Mouse (Mus musculus) brain, embryonic 14.5 days (tissue): ENCODE results near the gene Ptk6.

ENCODE experiments used
- CTCF ChIP-seq: fragments of 200-500 bp; IDR thresholded peaks from 2 replicates; pipeline ENCODE4 v1.5.1; 2012; ENCODE audit warnings: inconsistent platforms, mild to moderate bottlenecking, moderate library complexity, borderline replicate concordance; ENCODE audit not compliant: insufficient read depth, insufficient read length; ENCODE audit errors: extremely low read depth
- POLR2A ChIP-seq: fragments of 200-500 bp; IDR thresholded peaks from 2 replicates; pipeline ENCODE4 v1.6.1; 2012; ENCODE audit warnings: mild to moderate bottlenecking, inconsistent platforms, borderline replicate concordance; ENCODE audit not compliant: poor library complexity, insufficient read depth, insufficient read length, severe bottlenecking; ENCODE audit errors: extremely low read depth

DNA sequence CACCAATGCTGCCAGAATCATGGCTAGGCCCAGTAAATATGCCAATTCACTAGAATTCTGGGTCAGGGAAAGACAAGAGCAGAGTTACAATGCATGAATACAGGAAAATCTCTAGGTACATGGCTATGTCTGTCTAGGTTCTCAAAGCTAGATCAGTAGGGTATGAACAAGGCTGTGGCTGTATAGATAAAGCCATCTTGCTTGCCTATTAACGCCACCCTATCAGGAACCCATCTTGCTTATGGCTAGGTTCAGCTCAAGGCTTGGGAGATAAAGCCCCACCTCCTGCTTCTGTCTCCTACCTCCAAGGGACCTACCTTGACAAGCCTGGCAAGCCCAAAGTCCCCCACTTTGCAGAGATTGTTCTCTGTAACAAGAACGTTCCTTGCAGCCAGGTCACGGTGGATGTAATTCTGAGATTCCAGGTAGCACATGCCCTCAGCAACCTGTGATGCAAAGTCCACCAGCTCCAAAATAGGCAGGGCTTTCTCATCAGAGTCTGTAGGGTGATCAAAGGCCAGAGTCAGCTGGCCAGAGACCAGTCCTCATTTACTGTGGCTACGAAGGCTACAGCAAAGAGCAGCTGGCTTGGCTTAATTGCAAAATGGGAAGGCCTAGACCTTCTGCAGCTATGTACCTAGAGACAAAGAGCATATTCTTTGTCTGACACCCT, 5.8 kb downstream of the Ptk6 start:
- no peak for TF ChIP-seq CTCF
- TF ChIP-seq POLR2A, result no peak
